Mouse (Mus musculus) kidney, postnatal 0 days (tissue): ENCODE results near the gene Naa38. TPM values are rescaled to one million over a fixed set of nuclear protein-coding genes. Genes with fewer than 3 reads are reported as not detected.

Experiments
- ATAC-seq: fragments of 200-750 bp; cut with Nextera tagmentation; replicated peaks from 2 replicates; pipeline ENCODE4 v1.8.0; 2017; ENCODE audit warnings: low read depth, moderate number of reproducible peaks, moderate TSS enrichment, moderate library complexity; ENCODE audit not compliant: low FRiP score
- DNase-seq: peaks from one replicate; pipeline ENCODE4 v3.0.0-alpha.2; 2016; ENCODE audit warnings: low spot score
- H3K27ac ChIP-seq: fragments of 300-500 bp; sonication (generic); 2 replicates; pipeline ENCODE4 v1.5.1; 2014; ENCODE audit warnings: mild to moderate bottlenecking
- H3K27me3 ChIP-seq: fragments of 300-500 bp; sonication (generic); 2 replicates; pipeline ENCODE4 v1.6.1; 2014; ENCODE audit warnings: low read length, mixed read lengths; ENCODE audit not compliant: insufficient read depth
- H3K36me3 ChIP-seq: fragments of 300-500 bp; sonication (generic); 2 replicates; pipeline ENCODE4 v1.6.1; 2014; ENCODE audit warnings: low read length, mixed read lengths; ENCODE audit not compliant: insufficient read depth
- H3K4me1 ChIP-seq: fragments of 300-500 bp; sonication (generic); replicated peaks from 2 replicates; pipeline ENCODE4 v1.6.1; 2014; ENCODE audit warnings: antibody characterized with exemption, low read length, mixed read lengths; ENCODE audit not compliant: insufficient read depth
- H3K4me2 ChIP-seq: fragments of 300-500 bp; sonication (generic); 2 replicates; pipeline ENCODE4 v1.6.1; 2014; ENCODE audit warnings: mild to moderate bottlenecking, low read length, moderate library complexity, mixed read lengths
- H3K4me3 ChIP-seq: fragments of 300-500 bp; sonication (generic); replicated peaks from 2 replicates; pipeline ENCODE4 v1.5.1; 2014; ENCODE audit warnings: low read depth, low read length
- H3K9ac ChIP-seq: fragments of 300-500 bp; sonication (generic); 2 replicates; pipeline ENCODE4 v1.6.1; 2014; ENCODE audit warnings: low read depth, low read length
- H3K9me3 ChIP-seq: fragments of 300-500 bp; sonication (generic); replicated peaks from 2 replicates; pipeline ENCODE4 v1.6.1; 2016; ENCODE audit warnings: low read length, inconsistent platforms, mixed read lengths
- CTCF ChIP-seq: IDR thresholded peaks from 2 replicates; pipeline ENCODE4 v1.5.1; 2016; ENCODE audit warnings: antibody characterized with exemption, low read depth, mild to moderate bottlenecking, moderate library complexity
- WGBS: fragments of 180-500 bp; shearing (Covaris S2); extraction: QIAGEN DNeasy Blood & Tissue Kit; methylation state at CpG from one replicate; pipeline ENCODE4 v1.1.7; 2014; 5-methylcytosine and 5-hydroxymethylcytosine counted together
- polyA plus RNA-seq: library from polyadenylated mRNA; unstranded; fragments of >200 nt; fragmentation: Nextera tagmentation; extraction: Ambion mirVana; gene quantifications from 2 replicates; pipeline ENCODE4 v1.2.1, GENCODE M21; 2015

Gene Naa38
- polyA plus RNA-seq, 1 experiment from 2014 or later = 198 TPM

- ATAC-seq (no peak), DNase-seq (no peak)
- Histone ChIP-seq H3K4me2 (peak overlapping the region; percentile 73), H3K27ac (peak overlapping the region; percentile 97), H3K4me3 (peak overlapping the region; percentile 38), H3K27me3 (no peaks in the 10 kb centered on the region), H3K36me3 (peaks cover 31% of the 10 kb centered on the region), H3K9me3 (no peaks in the 10 kb centered on the region), H3K9ac (peak overlapping the region; percentile 86; the same call in 1 of the 2 replicates), H3K4me1 (peaks cover 13% of the 10 kb centered on the region; the same call in 1 of the 2 replicates)
- TF ChIP-seq CTCF = no peak
- WGBS = 41% methylated on average over 21 of the region's 21 CpGs
These were observed 3.4 kb downstream of the Naa38 start for GRCm38 (mm10) chr11:69398486-69399200.

- Histone ChIP-seq H3K4me1 (peaks cover 13% of the 10 kb centered on the region; the same call in 1 of the 2 replicates), H3K27ac (no peak overlapping the region), H3K9ac (no peak overlapping the region), H3K9me3 (no peaks in the 10 kb centered on the region), H3K36me3 (peaks cover 38% of the 10 kb centered on the region), H3K4me2 (peak overlapping the region; percentile 73), H3K27me3 (no peaks in the 10 kb centered on the region), H3K4me3 (no peak overlapping the region)
- 45% methylated on average over 65 of the region's 66 CpGs for WGBS
- DNase-seq = peak; percentile 41
- no peak for TF ChIP-seq CTCF
- ATAC-seq = no peak
These were observed 4.2 kb downstream of the Naa38 start for GRCm38 (mm10) chr11:69399201-69400082.

GRCm38 (mm10) chr11:69400083-69400850 is 5.0 kb downstream of the Naa38 start:
- no peak for DNase-seq
- Histone ChIP-seq H3K27me3 (no peaks in the 10 kb centered on the region), H3K4me1 (peaks cover 13% of the 10 kb centered on the region; the same call in 1 of the 2 replicates), H3K4me3 (no peak overlapping the region), H3K36me3 (peaks cover 46% of the 10 kb centered on the region), H3K4me2 (peak overlapping the region; percentile 32; the same call in 1 of the 2 replicates), H3K9ac (no peak overlapping the region), H3K27ac (no peak overlapping the region), H3K9me3 (no peaks in the 10 kb centered on the region)
- 78% methylated on average over 25 of the region's 25 CpGs for WGBS
- ATAC-seq = no peak
- TF ChIP-seq CTCF = no peak

GRCm38 (mm10) chr11:69401210-69401637 is 5.9 kb downstream of the Naa38 start:
- ATAC-seq (peak; percentile 67), DNase-seq (peak; percentile 98)
- H3K4me1 ChIP-seq = peaks cover 12% of the 10 kb centered on the region; the same call in 1 of the 2 replicates
- no peaks in the 10 kb centered on the region for H3K9me3 ChIP-seq
- H3K9ac ChIP-seq = no peak overlapping the region
- no peak overlapping the region for H3K4me2 ChIP-seq
- peaks cover 56% of the 10 kb centered on the region for H3K36me3 ChIP-seq
- peak; percentile 96 for TF ChIP-seq CTCF
- no peak overlapping the region for H3K27ac ChIP-seq
- no peak overlapping the region for H3K4me3 ChIP-seq
- no peaks in the 10 kb centered on the region for H3K27me3 ChIP-seq
- 19% methylated on average over 22 of the region's 22 CpGs for WGBS

- Histone ChIP-seq H3K9ac (no peak overlapping the region), H3K4me2 (no peak overlapping the region)
- WGBS = 82% methylated on average over 12 of the region's 12 CpGs
These were observed 6.7 kb downstream of the Naa38 start for GRCm38 (mm10) chr11:69401987-69402386.

More at GRCm38 (mm10) chr11:69401987-69402386, 6.7 kb downstream of the Naa38 start:
- ATAC-seq (no peak), DNase-seq (no peak)
- no peak for TF ChIP-seq CTCF
- H3K4me3 ChIP-seq = no peak overlapping the region
- H3K27me3 ChIP-seq = no peaks in the 10 kb centered on the region
- H3K27ac ChIP-seq = no peak overlapping the region
- H3K9me3 ChIP-seq = no peaks in the 10 kb centered on the region
- peaks cover 7% of the 10 kb centered on the region; the same call in 1 of the 2 replicates for H3K4me1 ChIP-seq
- peaks cover 63% of the 10 kb centered on the region for H3K36me3 ChIP-seq
